ENCODE assay signal across 1 mouse cellular context in genomic region chr5:147322183-147322582, GRCm38 (mm10).
TF ChIP-seq lines count a peak whose summit lies in the region.

Gene Urad (minus strand): TSS chr5:147322440.

TF ChIP-seq in CH12.LX, 34 proteins besides CTCF, POLR2A, EP300 and RAD21:
- TF ChIP-seq RCOR1 (conservative IDR thresholded peaks at IDR 0.05; ENCODE audit: low read depth, low read length) (no peak), JUN (IDR thresholded peaks at IDR 0.05; ENCODE audit: insufficient read depth, low read depth, low read length) (no peak), GABPA (IDR thresholded peaks at IDR 0.05; ENCODE audit: insufficient replicate concordance, low read depth, low read length) (no peak), ETS1 (conservative IDR thresholded peaks at IDR 0.05; ENCODE audit: low read depth, low read length) (no peak), MXI1 (IDR thresholded peaks at IDR 0.05; ENCODE audit: low read depth, low read length) (no peak), MAFK (IDR thresholded peaks at IDR 0.05; ENCODE audit: insufficient replicate concordance, low read length) (no peak), CHD1 (IDR thresholded peaks at IDR 0.05; ENCODE audit: low read depth, low read length) (no peak), NELFE (IDR thresholded peaks at IDR 0.05; ENCODE audit: low read depth, low read length) (no peak)
